Mouse (Mus musculus) embryonic fibroblast, embryonic 13.5 days (primary cell): ENCODE data around the gene Mtch1. TPM values are rescaled to one million over a fixed set of nuclear protein-coding genes. Genes with fewer than 3 reads are reported as not detected.
"Not testable (repeated sequence)": the region's sequence is repeated elsewhere in the genome, so short reads cannot be mapped to it uniquely, and the experiment has no call there.

Experiments used
- H3K27ac ChIP-seq: 2 replicates; pipeline ENCODE4 v1.5.1; 2012; ENCODE audit warnings: low read length, control low read depth, inconsistent platforms; ENCODE audit not compliant: insufficient read depth
- H3K4me1 ChIP-seq: 2 replicates; pipeline ENCODE4 v1.6.1; 2011; ENCODE audit warnings: low read length; ENCODE audit not compliant: control insufficient read depth, insufficient read depth
- H3K4me3 ChIP-seq: 2 replicates; pipeline ENCODE4 v1.5.1; 2011; ENCODE audit warnings: mild to moderate bottlenecking, control low read depth, low read length; ENCODE audit not compliant: insufficient read depth
- CTCF ChIP-seq: IDR thresholded peaks from 2 replicates; pipeline ENCODE4 v1.5.1; 2011; ENCODE audit warnings: mild to moderate bottlenecking, control low read depth, low read length, moderate library complexity, borderline replicate concordance; ENCODE audit not compliant: insufficient read depth
- POLR2A ChIP-seq: IDR thresholded peaks from 2 replicates; pipeline ENCODE4 v1.6.1; 2011; ENCODE audit warnings: low read depth, mild to moderate bottlenecking, control low read depth, low read length, moderate library complexity
- polyA plus RNA-seq: library from polyadenylated mRNA; stranded (reverse); fragments of >200 nt; gene quantifications from 2 replicates; pipeline ENCODE4 v1.2.4, GENCODE M21; 2011; ENCODE audit warnings: low read depth; ENCODE audit not compliant: missing spikeins, insufficient read length

The Mtch1 gene
- polyA plus RNA-seq, 1 experiment = 366 TPM

DNA sequence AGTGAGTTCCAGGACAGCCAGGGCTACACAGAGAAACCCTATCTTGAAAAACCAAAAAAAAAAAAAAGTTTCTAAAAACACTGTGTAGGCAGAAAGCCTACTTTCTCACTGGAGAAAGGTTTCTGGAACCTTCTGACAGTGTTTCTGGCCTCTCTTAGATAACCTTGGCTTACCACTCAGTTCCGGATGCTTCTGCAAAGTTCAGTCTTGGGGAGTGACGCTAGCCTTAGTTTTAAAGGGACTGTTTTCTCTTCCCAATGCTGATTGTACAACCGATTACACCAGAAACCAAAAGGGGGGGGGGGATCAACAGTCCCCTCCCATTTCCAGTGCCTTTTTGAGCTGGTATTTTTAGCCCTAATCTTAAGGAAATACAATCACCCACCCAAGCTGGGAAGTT is 24.1 kb downstream of the Mtch1 start:
- H3K27ac ChIP-seq = no peak overlapping the region
- H3K4me3 ChIP-seq = no peak overlapping the region
- TF ChIP-seq CTCF = no peak
- TF ChIP-seq POLR2A = no peak
- no peaks in the 10 kb centered on the region for H3K4me1 ChIP-seq

DNA sequence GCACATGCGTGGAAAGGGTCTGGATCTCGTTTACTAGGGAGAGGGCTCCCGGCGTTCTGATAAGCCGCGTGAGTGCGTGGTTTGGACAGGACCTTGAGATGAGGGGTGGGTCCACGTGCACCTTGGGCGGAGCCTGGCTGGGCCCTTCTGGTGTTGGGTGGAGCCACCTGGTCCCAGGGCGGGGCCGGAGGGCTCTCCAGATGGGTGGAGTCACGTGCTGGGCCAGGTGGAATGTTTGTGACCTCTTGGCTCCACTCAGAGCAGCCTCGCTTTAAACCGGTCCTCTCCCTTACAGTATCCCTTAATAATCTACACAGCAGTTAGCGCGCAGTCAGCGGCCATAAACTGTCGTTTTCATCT is 25.2 kb downstream of the Mtch1 start:
- no peak overlapping the region for H3K4me3 ChIP-seq
- H3K27ac ChIP-seq = no peak overlapping the region
- no peak for TF ChIP-seq CTCF
- H3K4me1 ChIP-seq = no peaks in the 10 kb centered on the region

- TF ChIP-seq CTCF (no peak), POLR2A (no peak)
- no peak overlapping the region for H3K27ac ChIP-seq
- H3K4me1 ChIP-seq = no peaks in the 10 kb centered on the region
- no peak overlapping the region for H3K4me3 ChIP-seq
Measured at GRCm38 (mm10) chr17:29321765-29322602, 25.8 kb downstream of the Mtch1 start.

DNA sequence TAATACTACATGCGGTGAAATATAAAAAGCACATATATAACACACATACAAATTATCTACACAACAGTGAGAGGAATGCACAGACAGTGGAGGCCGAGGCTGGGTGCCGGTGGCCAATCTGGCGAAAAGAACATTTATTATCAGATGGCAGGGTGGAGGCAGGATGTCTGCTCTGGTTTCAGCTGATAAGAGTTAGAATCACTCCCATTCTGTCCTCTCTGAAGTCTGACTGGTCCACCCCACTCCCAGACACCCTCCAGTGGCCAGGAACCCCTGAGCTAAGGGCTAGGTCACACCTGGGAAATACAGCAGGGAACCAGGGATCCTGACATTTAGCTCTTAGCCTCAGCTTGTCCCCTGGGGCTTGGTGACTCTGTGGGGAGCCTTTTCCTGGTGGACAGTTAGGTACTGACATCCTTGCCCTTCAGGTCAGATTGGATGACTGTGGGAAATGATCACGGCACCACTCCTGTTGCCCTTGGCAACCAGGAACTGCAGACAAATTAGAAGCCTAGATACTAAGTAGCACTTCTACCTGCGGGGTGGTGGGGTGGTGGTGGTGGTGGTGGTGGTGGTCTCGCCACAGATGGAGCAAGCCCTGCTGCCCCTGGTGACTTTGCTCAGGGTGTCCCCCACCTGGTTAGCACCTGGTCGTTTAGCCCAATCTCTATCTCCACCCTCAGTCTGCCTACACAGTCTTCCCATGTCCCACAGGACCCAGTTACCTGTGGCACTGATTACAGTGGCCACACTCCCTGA is 27.7 kb downstream of the Mtch1 start:
- TF ChIP-seq POLR2A (no peak), CTCF (no peak)
- Histone ChIP-seq H3K4me3 (no peak overlapping the region), H3K4me1 (peaks cover 10% of the 10 kb centered on the region), H3K27ac (no peak overlapping the region)

DNA sequence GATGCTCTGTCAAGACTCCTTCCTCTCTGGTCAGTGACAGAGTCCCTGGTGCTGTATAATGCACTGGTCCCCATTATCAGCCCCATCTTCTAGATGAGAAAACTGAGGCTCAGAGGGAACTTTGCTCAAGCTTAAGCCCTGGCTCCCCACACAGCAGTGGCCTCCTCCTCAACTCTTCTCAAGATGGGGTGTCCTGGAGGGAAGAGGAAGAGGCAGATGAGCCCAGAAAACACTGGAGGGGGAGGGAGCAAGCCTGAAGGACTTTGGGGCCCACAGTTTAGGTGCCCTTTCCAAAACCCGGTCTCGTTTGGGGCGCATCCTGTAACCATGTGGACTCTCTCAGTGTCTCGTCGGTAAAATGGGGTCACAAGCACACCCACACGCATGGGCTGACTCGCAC is 28.3 kb downstream of the Mtch1 start:
- no peak overlapping the region for H3K4me3 ChIP-seq
- no peak for TF ChIP-seq POLR2A
- TF ChIP-seq CTCF = no peak
- H3K27ac ChIP-seq = no peak overlapping the region
- H3K4me1 ChIP-seq = peaks cover 10% of the 10 kb centered on the region

DNA sequence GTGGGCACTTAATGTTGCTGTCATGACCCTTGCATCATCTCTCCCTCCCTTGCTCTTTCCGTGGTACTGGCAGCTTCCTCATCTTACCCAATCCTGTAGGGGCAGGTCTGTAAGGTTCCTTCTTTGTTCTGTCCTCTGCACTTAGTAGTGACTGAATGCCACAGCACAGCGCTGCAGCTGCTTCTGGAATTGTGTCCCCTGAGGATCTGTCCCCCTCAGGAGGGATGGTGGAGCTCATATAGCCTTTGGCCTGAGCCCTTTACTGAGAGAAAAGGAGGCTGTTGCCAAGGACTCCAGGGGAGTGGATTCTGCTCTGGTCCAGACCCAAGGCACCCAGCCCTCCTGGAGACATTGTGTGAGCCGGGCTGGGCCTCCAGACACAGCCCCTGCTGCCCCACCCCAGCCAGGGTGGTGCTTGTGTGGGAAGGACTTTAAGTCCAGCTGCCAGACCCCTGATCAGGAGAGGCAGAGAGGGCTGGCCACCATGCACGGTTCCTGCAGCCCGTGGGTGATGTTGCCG is 28.9 kb downstream of the Mtch1 start:
- TF ChIP-seq CTCF (no peak), POLR2A (no peak)

DNA sequence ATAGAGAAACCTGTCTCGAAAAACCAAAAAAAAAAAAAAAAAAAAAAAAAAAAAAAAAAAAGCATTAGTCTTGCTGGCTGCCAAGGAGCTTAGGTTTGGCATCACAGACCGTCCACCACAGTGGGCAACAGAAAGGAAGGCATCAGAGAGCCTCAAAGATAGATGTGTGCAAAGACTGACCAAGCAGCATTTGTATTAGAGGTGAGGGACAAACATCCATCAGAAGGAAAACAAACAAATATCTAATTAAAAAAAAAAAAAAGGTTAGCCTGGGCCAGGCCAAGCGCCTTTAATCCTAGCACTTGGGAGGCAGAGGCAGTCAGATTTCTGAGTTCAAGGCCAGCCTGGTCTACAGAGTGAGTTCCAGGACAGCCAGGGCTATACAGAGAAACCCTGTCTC is 30.4 kb downstream of the Mtch1 start, which contains the start of gene Pi16:
Gene Pi16 (plus strand): TSS at position 301 of the 400 bp plus-strand sequence.
- H3K27ac ChIP-seq, H3K4me3 ChIP-seq: not testable (repeated sequence)
- H3K4me1 ChIP-seq = peaks cover 10% of the 10 kb centered on the region

More for the DNA sequence above, 28.9 kb downstream of the Mtch1 start:
- no peak overlapping the region for H3K27ac ChIP-seq
- peaks cover 10% of the 10 kb centered on the region for H3K4me1 ChIP-seq
- H3K4me3 ChIP-seq = no peak overlapping the region

- H3K27ac ChIP-seq = no peak overlapping the region
- peaks cover 10% of the 10 kb centered on the region for H3K4me1 ChIP-seq
- no peak overlapping the region for H3K4me3 ChIP-seq
- TF ChIP-seq CTCF (no peak), POLR2A (no peak)
Measured at GRCm38 (mm10) chr17:29316891-29317290, 30.8 kb downstream of the Mtch1 start.

GRCm38 (mm10) chr17:29315672-29316465 is 31.9 kb downstream of the Mtch1 start:
- no peak for TF ChIP-seq CTCF
- no peak for TF ChIP-seq POLR2A
- peaks cover 10% of the 10 kb centered on the region for H3K4me1 ChIP-seq
- H3K4me3 ChIP-seq = no peak overlapping the region
- peak overlapping the region; percentile 2; the same call in 1 of the 2 replicates for H3K27ac ChIP-seq
